Mouse (Mus musculus) erythroblast, embryonic 14.5 days (primary cell): Measurements from ENCODE around the gene Nup85. TPM values are rescaled to one million over a fixed set of nuclear protein-coding genes. Genes with fewer than 3 reads are reported as not detected.
A peak's percentile ranks its signal among the peaks of the same experiment; 100 is the strongest.
"Not testable (repeated sequence)": the region's sequence is repeated elsewhere in the genome, so short reads cannot be mapped to it uniquely, and the experiment has no call there.

Source experiments
- H3K27me3 ChIP-seq: 2 replicates; pipeline ENCODE4 v1.6.1; 2012; ENCODE audit warnings: inconsistent platforms; ENCODE audit not compliant: control insufficient read depth
- H3K36me3 ChIP-seq: 2 replicates; pipeline ENCODE4 v1.6.1; 2012; ENCODE audit warnings: mild to moderate bottlenecking, inconsistent platforms; ENCODE audit not compliant: control insufficient read depth
- H3K4me1 ChIP-seq: 2 replicates; pipeline ENCODE4 v1.6.1; 2012; ENCODE audit warnings: inconsistent platforms; ENCODE audit not compliant: control insufficient read depth
- H3K4me3 ChIP-seq: replicated peaks from 2 replicates; pipeline ENCODE3; 2012; ENCODE audit warnings: moderate library complexity, mild to moderate bottlenecking, inconsistent platforms
- H3K9me3 ChIP-seq: 2 replicates; pipeline ENCODE4 v1.6.1; 2012; ENCODE audit warnings: low read length, inconsistent platforms, mixed read lengths; ENCODE audit not compliant: control insufficient read depth
- GATA1 ChIP-seq: IDR thresholded peaks from 2 replicates; pipeline ENCODE4 v1.6.1; 2012; ENCODE audit warnings: low read length, inconsistent platforms, mixed read lengths
- TAL1 ChIP-seq: IDR thresholded peaks from 3 replicates; pipeline ENCODE4 v1.6.1; 2012; ENCODE audit warnings: low read length, inconsistent platforms, mixed read lengths
- polyA plus RNA-seq: library from polyadenylated mRNA; stranded (reverse); fragments of >175 nt; gene quantifications from 2 replicates; pipeline ENCODE4 v1.2.3, GENCODE M21; 2012

Nup85 gene
- polyA plus RNA-seq, result 2.8 and 4.0 TPM in 2 replicates

DNA sequence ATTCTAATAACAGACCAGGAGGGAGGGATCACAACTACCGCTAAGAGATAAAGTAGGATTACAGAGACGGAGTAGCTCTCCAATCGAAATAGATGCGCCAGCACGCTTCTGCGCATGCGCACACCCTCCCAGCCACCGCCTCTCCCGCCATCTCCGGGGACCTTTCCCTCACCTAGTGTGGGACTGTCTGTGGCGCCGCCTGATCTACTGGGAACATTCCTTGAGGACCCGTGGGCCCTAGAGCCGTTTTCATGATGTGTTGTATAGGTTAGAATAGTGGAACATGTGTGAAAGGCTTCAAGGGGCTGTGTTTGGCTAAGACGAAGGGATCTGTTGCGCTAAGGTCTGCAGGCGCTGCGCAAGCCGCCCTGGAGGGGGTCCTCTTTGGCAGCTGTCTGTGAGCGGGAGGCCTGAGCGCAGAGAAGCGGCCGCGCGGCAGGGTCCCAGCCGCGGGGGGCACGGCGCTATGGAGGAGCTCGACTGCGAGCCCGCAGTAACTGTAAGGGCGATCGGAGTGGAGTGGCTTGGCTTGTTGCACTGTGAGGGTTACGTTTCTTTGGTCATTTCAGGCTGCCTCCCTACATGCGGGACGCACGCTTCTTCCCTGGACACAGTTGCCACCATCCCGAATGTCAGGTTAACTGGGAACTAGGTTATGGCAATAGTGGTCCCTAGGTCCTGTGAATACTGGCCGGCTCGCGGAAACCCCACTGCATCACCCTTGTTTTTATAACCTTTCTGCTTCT lies at the start of gene Nup85:
Gene Nup85 (plus strand): TSS at position 371 of the 746 bp plus-strand sequence.
- Histone ChIP-seq H3K9me3 (no peaks in the 10 kb centered on the region), H3K27me3 (no peaks in the 10 kb centered on the region), H3K36me3 (peaks cover 40% of the 10 kb centered on the region), H3K4me1 (peaks cover 40% of the 10 kb centered on the region), H3K4me3 (peak within 1 kb of the TSS; percentile 99)
- peak; percentile 76 for TF ChIP-seq GATA1
- no peak for TF ChIP-seq TAL1

DNA sequence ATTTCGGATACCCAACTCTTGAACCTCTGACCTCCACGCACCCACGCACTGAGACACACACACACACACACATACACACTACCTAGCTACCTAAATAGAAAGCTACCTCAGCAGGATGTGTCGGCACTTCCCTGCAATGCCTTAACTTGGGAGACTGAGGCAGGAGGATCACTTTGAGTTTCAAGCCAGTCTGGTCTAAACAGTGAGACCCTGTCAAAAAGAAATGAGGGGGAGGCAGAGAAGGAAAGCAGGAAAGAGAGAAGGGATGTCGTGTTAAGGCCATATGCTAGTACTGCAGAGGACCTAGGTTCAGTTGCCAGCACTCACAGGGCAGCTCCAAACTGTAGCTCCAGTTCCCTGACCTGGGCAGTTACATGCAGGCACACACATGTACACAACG lies 49.2 kb upstream of the Nup85 start:
- Histone ChIP-seq H3K9me3 (no peaks in the 10 kb centered on the region), H3K4me3 (peak overlapping the region; percentile 0), H3K4me1 (peaks cover 49% of the 10 kb centered on the region), H3K36me3 (peaks cover 5% of the 10 kb centered on the region), H3K27me3 (no peaks in the 10 kb centered on the region)
- TF ChIP-seq TAL1 (no peak), GATA1 (no peak)

DNA sequence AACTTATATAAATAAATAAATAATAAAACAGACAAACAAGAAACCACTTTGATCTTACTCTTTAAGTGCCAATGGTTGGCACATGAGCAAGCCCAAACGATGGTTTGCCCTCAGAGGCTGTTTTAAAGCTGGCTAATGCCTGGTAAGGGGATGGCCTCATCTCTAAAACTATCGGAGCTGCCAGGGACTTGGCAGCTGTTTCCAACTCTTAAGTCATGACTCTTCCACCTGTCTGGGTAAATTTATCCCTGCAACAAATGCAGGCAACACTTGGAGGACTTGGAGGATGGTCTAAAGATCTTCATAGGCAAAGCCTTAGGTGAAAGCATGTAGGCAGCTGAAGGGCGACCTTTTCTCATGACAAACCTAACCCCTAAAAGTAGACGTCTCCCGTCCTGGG lies 47.3 kb upstream of the Nup85 start:
- TF ChIP-seq GATA1 (no peak), TAL1 (no peak)
- H3K36me3 ChIP-seq, result peaks cover 11% of the 10 kb centered on the region
- peaks cover 30% of the 10 kb centered on the region for H3K4me1 ChIP-seq
- H3K27me3 ChIP-seq, result no peaks in the 10 kb centered on the region
- no peak overlapping the region for H3K4me3 ChIP-seq
- H3K9me3 ChIP-seq, result no peaks in the 10 kb centered on the region

DNA sequence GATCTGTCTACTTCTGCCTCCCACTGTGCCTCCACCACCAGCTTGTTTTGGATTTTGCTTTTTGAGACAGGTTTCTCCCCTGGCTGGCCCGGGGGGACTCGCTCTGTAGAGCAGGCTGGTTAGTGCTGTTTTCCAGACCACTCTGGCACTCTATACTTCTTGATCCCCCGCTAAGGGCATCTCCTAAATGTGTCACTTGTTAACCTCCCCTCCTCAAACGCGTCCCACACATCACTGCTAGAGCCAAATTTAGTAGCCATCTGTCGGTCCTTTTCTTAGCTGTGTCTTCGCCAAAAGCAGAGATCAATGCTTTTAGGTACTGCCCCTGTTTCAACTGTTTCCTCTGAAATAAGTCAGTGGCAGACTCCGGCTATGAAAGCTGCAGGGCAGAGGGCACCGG lies 45.5 kb upstream of the Nup85 start:
- Histone ChIP-seq H3K36me3 (peaks cover 20% of the 10 kb centered on the region), H3K4me3 (no peak overlapping the region), H3K27me3 (no peaks in the 10 kb centered on the region), H3K4me1 (peaks cover 13% of the 10 kb centered on the region), H3K9me3 (no peaks in the 10 kb centered on the region)
- TF ChIP-seq TAL1 (no peak), GATA1 (no peak)

DNA sequence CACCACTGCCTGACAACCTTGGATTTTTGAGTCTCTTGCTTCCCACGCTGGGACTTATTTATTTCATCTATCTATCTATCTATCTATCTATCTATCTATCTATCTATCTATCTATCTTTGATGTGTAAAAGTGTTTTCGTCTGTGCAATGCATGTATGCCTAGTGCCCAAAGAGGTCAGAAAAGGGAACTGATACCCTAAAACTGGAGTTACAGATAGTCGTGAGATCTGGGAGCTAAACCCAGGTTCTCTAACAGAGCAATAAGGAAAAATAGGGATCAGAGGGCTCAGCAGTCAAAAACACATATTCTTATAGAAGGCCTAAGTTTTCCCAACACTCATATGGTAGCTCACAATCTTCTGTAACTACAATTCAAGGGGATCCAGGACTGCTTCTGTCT lies 44.7 kb upstream of the Nup85 start:
- peaks cover 29% of the 10 kb centered on the region for H3K36me3 ChIP-seq
- peaks cover 6% of the 10 kb centered on the region for H3K4me1 ChIP-seq
- H3K27me3 ChIP-seq, result no peaks in the 10 kb centered on the region
- no peak for TF ChIP-seq TAL1
- TF ChIP-seq GATA1, result no peak
- H3K9me3 ChIP-seq, result no peaks in the 10 kb centered on the region
- no peak overlapping the region for H3K4me3 ChIP-seq

DNA sequence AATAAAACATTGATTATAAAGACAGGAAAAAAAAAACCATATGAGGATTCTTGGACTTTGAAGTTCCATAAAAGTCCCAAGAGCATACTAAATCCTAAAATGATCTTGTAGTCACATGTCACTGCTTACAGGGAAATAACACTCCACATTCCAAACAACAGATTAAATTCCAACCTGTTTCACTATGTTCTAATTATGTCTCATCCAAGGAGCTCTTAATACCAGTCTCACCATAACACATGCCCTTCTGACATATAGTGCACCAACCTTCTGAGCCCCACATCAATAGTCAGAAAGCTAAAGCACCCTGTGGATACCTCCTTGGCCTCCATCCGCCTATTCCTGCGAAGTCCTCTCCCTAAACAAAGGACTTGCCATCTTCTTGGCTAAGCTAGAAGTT lies 44.0 kb upstream of the Nup85 start:
- TF ChIP-seq GATA1 (no peak), TAL1 (no peak)
- H3K4me3 ChIP-seq, result no peak overlapping the region
- no peaks in the 10 kb centered on the region for H3K27me3 ChIP-seq
- H3K4me1 ChIP-seq, result peaks cover 1% of the 10 kb centered on the region
- H3K36me3 ChIP-seq, result peaks cover 35% of the 10 kb centered on the region
- no peaks in the 10 kb centered on the region for H3K9me3 ChIP-seq

DNA sequence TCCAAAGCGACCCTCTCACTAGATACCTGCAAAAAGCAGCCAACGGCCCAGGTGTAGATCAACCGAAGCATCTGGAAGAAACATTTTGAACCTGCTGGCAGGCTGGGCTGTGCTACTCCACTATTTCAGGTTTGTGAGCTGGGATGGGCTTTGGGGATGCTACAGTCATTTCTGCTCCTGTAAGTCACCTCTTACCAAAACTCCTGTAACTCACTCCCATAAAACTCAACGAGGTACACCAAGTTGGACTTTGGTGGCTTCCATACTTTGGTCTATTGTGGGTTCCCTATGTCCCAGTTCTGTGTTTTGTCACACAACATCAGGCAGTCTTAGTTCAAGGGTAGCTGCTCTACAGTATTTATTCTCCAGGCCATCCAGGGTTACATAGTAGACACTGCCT lies 43.2 kb upstream of the Nup85 start:
- TF ChIP-seq TAL1, result no peak
- no peak for TF ChIP-seq GATA1

DNA sequence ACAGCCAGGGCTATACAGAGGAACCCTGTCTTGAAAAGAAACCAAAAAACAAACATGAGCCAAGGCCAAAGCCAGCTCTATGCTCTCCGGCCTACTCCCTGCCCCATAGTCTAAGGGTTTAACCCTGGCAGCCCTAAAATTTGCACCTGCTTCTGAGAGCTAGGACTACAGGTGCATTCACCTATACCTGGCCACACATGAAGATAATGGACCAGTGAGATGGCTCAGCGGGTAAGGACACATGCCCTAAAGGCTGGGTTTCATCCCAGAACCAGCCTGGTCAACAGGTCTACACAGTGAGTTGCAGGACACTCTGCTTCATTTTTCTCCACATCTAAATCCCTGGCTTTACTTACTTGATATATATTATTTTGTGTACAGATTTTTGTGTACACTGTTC lies 42.0 kb upstream of the Nup85 start:
- Histone ChIP-seq H3K9me3 (no peaks in the 10 kb centered on the region), H3K4me1 (no peaks in the 10 kb centered on the region; the same call in 1 of the 2 replicates), H3K36me3 (peaks cover 55% of the 10 kb centered on the region), H3K27me3 (no peaks in the 10 kb centered on the region), H3K4me3 (no peak overlapping the region)
- TF ChIP-seq TAL1, result no peak
- TF ChIP-seq GATA1, result no peak

More for the DNA sequence above, 43.2 kb upstream of the Nup85 start:
- H3K27me3 ChIP-seq, result no peaks in the 10 kb centered on the region
- peaks cover 44% of the 10 kb centered on the region for H3K36me3 ChIP-seq
- no peaks in the 10 kb centered on the region for H3K9me3 ChIP-seq
- H3K4me1 ChIP-seq, result no peaks in the 10 kb centered on the region; the same call in 1 of the 2 replicates
- no peak overlapping the region for H3K4me3 ChIP-seq

DNA sequence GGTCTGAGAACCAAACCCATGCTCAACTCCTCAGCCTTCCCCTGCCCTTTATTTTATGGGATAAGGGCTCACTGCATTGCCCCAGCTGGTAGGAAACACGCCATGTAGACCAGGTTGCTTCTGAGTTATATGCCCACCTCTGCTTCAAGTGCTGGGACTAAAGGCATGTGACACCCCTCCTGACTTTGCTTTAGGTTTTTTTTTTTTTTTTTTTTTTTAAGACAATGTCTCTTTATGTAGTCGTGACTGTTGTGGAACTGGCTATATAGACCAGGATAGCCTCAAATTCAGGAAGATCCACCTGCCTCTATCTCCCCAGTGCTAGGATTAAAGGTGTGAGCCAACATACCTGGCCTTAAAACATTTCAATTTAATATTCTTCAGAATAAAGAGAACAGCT lies 41.5 kb upstream of the Nup85 start:
- Histone ChIP-seq H3K27me3 (no peaks in the 10 kb centered on the region), H3K4me3 (no peak overlapping the region), H3K9me3 (no peaks in the 10 kb centered on the region), H3K36me3 (peaks cover 60% of the 10 kb centered on the region), H3K4me1 (no peaks in the 10 kb centered on the region)
- TF ChIP-seq TAL1 (no peak), GATA1 (no peak)

DNA sequence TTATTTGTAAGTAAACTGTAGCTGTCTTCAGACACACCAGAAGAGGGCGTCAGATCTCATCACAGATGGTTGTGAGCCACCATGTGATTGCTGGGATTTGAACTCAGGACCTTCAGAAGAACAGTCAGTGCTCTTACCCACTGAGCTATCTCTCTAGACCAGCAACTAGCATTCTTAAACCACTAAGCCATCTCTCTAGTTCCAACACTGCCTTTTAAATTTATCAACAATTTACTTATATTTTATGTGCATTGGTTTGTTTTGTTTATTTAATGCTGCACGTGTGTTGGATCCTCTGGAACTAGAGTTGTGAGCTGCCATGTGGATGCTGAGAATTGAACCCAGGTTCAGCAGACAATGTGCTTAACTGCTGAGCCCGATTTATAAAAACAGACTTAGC lies 37.8 kb upstream of the Nup85 start:
- not testable (repeated sequence) for H3K4me3 ChIP-seq, H3K4me1 ChIP-seq, H3K27me3 ChIP-seq, H3K9me3 ChIP-seq
- peaks cover 88% of the 10 kb centered on the region for H3K36me3 ChIP-seq
